Mouse (Mus musculus) kidney, adult 9 months (tissue): ENCODE results near the gene Nup43.

ENCODE experiments used
- DNase-seq: peaks from one replicate; pipeline ENCODE4 v3.0.0; 2022

Nup43 gene

DNA sequence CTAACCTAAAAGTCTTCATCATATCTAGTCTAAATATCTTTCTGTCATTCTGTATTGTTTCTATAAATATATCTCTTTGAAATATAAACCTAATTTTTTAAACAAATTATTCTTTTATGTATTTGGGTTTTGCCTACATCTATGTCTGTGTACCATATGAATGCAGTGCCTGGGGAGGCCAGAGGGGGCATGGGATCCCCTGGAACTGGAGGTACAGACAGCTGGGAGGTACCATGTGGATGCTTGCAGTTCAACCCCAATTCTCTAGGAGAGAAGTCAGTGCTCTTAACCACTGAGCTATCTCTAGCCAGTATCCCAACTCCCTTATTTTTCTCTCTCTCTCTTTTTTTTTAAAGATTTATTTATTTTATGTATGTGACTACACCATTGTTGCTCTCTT is 28.0 kb downstream of the Nup43 start:
- no peak for DNase-seq

DNA sequence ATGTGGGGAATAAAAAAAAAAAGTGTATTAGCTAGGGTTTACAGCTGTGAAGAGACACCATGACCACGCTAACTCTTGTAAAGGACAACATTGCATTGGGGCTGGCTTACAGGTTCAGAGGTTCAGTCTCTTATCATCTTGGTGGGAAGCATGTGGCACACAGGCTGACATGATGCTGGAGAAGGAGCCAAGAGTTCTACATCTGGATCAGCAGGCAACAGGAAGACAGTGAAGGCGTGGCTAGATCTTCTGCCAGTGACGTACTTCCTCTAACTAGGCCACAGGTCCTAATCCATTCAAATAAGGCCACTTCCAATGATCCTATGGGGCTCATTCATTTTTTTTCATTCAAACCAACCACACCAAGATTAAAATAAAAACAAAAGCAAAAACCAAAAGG is 32.8 kb downstream of the Nup43 start:
- DNase-seq: no peak

DNA sequence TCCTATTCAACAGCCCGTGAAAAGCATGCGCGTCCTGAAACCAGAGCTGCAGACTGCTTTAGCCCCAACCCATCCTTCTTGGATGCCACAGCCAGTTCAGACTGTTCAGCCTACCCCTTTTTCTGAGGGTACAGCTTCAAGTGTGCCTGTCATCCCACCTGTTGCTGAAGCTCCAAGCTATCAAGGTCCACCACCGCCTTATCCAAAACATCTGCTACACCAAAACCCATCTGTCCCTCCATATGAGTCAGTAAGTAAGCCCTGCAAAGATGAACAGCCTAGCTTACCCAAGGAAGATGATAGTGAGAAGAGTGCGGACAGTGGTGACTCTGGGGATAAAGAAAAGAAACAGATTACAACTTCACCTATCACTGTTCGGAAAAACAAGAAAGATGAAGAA is 35.3 kb downstream of the Nup43 start:
- no peak for DNase-seq

DNA sequence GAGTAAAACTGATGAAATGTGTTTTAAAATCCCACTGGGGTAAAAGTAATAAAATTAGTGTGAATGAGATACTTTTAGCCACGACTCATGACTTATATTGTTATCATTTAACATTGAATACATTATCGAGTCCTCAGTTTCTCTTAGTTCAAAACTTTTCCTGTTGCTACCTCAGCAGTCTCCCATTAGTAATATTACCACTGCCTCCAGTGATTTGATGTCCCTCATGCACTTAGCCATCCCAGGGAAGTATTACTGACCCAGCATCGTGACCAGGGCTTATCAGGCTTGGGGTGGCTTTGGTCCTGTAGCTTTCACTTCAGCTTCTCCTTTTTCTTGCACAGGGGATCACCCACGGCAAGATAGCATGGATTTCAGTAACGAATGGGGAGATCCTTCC is 42.8 kb downstream of the Nup43 start:
- DNase-seq: no peak

DNA sequence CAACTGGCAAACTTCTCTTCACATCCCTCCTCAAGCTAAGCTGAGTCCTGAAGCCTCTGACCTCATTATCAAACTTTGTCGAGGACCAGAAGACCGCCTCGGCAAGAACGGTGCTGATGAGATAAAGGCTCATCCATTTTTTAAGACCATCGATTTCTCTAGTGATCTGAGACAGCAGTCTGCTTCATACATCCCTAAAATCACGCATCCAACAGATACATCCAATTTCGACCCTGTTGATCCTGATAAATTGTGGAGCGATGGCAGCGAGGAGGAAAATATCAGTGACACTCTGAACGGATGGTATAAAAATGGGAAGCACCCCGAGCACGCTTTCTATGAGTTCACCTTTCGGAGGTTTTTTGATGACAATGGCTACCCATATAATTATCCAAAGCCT is 45.2 kb downstream of the Nup43 start:
- DNase-seq: no peak

DNA sequence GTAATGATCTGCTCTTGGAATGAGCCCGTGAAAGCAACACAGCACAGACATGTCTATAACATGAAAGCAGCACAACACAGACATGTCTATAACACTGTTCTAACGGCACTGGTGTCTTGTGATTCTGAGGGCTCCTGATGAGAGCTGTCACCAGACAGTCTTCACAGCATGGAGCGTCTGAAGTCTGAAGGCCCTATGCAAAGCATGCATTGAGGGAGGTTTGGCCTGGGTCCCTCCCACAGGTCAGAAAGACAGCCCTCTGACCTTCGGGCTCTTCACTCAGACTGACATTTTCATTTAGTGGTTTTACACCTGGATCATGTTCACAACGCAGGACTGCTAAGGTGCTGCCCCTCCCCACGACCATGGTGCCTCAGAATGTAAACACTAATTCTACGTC is 47.8 kb downstream of the Nup43 start:
- no peak for DNase-seq

DNA sequence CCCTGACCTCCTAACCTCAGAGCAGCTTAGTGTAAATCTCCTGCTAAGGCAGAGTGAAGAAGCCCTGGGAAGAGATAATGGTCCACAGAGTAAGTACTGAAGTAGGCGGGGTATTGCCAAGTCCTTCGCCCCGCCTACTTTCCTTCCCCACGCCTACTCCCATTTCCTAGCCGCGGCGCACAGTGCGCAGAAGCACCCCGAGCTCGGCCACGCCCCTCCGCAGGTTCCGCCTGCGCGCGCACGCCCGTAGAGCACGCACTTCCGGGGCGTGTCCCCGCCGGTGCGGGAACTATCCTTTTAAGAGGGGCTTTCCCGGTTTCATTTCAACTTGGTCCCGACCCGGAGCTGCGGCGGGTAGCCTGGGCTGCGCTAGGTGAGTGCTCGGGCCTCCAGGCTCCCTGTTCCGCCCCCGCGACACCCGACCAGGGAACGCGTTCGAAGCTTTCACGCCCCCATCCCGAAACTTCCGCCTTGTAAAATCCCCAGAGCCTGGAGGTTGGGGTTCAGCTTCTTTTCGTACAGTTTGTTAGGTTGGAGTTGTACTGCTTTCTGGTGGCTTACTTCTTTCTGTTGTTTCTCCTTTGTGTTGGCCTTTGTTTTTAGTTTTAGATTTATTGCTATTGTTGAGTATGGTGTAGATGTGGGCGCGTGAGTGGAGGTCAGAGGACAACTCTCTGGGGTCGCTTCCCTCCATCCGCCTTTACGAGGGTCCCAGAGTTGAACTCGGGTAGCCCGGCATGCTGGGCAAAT is 58.6 kb downstream of the Nup43 start, which contains the start of gene Katna1:
Gene Katna1 (plus strand): TSS at position 250 of the 750 bp plus-strand sequence.
- DNase-seq: peak; percentile 97

DNA sequence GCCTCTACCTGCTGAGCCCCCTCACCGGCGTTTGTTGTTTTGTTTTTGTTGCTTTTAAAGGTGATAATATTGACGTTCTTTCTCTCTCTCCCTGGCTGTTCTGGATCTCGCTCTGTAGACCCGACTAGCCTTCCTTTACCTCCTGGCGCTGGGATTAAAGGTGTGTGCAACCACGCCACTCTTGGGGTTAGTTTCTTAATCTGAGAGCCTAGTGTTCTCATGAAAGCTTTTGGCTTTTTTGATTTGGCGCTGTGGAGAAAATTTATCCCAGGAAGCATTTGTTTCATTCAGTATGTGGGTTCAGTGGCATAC is 59.2 kb downstream of the Nup43 start:
- DNase-seq: no peak

DNA sequence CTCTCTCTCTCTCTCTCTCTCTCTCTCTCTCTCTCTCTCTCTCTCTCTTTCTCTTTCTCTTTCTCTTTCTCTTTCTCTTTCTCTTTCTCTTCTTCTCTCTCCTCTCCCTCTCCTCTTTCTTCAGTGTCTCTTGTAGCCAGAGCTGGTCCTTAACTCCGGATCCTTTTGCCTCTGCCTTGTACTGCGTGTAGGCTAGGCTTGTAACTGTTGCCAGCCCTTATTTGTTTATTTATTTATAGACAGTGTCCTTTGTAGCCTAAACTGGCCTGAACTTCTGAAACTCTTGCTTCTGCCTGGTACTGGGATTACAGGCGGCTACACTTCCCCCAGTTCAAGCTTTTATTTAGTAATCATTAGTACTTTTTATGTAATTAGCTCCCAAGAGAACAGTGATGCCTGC is 59.7 kb downstream of the Nup43 start:
- DNase-seq: no peak
